Mouse (Mus musculus) lung, adult 2 months (tissue): ENCODE data around the gene Ganab. TPM values are rescaled to one million over a fixed set of nuclear protein-coding genes. Genes with fewer than 3 reads are reported as not detected.

Source experiments
- DNase-seq: peaks from one replicate; pipeline ENCODE4 v3.0.0; 2022
- H3K4me1 ChIP-seq: fragments of 200-500 bp; 2 replicates; pipeline ENCODE4 v1.6.1; 2011; ENCODE audit warnings: low read length; ENCODE audit not compliant: control insufficient read depth, insufficient read depth
- H3K4me3 ChIP-seq: fragments of 200-500 bp; replicated peaks from 2 replicates; pipeline ENCODE3; 2011; ENCODE audit warnings: low read depth, mild to moderate bottlenecking, control low read depth, low read length; ENCODE audit errors: extremely low read depth
- CTCF ChIP-seq: fragments of 200-500 bp; IDR thresholded peaks from 2 replicates; pipeline ENCODE4 v1.5.1; 2011; ENCODE audit warnings: mild to moderate bottlenecking, low read length, control low read depth; ENCODE audit not compliant: insufficient read depth
- POLR2A ChIP-seq: fragments of 200-500 bp; IDR thresholded peaks from 2 replicates; pipeline ENCODE4 v1.6.1; 2011; ENCODE audit warnings: low read depth, mild to moderate bottlenecking, control low read depth, low read length, borderline replicate concordance; ENCODE audit errors: extremely low read depth
- WGBS: fragments of 180-500 bp; shearing (Covaris S2); methylation state at CpG from one replicate; pipeline ENCODE4 v1.1.7; 2018; 5-methylcytosine and 5-hydroxymethylcytosine counted together
- polyA plus RNA-seq: library from polyadenylated mRNA; depleted of rRNA; stranded (reverse); fragments of >200 nt; gene quantifications from 2 replicates; pipeline ENCODE4 v1.2.3, GENCODE M21; 2012

Ganab gene
- polyA plus RNA-seq, 1 experiment, result 124 TPM

- 20% methylated on average over 9 of the region's 9 CpGs for WGBS
- H3K4me1 ChIP-seq, result no peaks in the 10 kb centered on the region; the same call in 1 of the 2 replicates
- peak overlapping the region; percentile 72 for H3K4me3 ChIP-seq
- TF ChIP-seq POLR2A (no peak), CTCF (no peak)
- no peak for DNase-seq
Observed at GRCm38 (mm10) chr19:8870838-8871237, 27.0 kb upstream of the Ganab start.

- Histone ChIP-seq H3K4me3 (peak within 1 kb of the TSS; percentile 72), H3K4me1 (no peaks in the 10 kb centered on the region; the same call in 1 of the 2 replicates)
- peak; percentile 98 for DNase-seq
- peak; percentile 51; the same call in 1 of the 2 replicates for TF ChIP-seq POLR2A
- no peak for TF ChIP-seq CTCF
- WGBS, result 1% methylated on average over 59 of the region's 59 CpGs
Observed at GRCm38 (mm10) chr19:8871267-8872186, 26.3 kb upstream of the Ganab start, which contains the start of gene Ubxn1. TSS of gene Ubxn1 (plus strand) at chr19:8871496.

DNA sequence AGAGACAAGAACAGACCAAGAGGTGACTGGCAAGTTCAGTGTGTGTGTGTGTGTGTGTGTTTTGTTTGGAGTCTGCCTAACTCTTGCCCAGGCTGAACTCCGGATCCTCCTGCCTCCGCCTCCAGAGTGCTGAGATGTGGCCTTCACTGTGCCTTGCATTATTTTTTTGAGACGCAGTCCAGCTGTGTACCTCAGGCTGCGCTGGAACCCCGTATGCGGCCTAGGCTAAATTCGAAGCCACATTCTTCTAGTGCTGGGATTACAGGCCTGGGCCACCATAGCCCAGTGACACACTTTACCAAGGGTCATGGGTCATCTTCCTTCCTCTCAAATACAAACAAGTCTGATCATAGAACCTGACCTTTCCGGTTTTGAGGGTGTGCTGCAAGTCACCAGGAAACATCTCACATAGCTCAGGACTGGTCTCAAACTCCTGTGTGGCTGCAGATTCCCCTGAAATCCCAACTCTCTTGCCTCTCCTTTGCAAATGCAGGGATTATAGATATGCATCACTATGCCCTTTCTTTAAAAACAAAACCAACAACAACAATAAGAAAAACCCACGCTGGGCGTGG lies 25.5 kb upstream of the Ganab start:
- 57% methylated on average over 10 of the region's 10 CpGs for WGBS
- DNase-seq, result no peak
- Histone ChIP-seq H3K4me3 (peak overlapping the region; percentile 72), H3K4me1 (no peaks in the 10 kb centered on the region; the same call in 1 of the 2 replicates)
- no peak for TF ChIP-seq CTCF
- TF ChIP-seq POLR2A, result no peak

- Histone ChIP-seq H3K4me3 (no peak overlapping the region), H3K4me1 (peaks cover 3% of the 10 kb centered on the region)
- 89% methylated on average over 7 of the region's 7 CpGs for WGBS
- TF ChIP-seq POLR2A (no peak), CTCF (no peak)
- DNase-seq, result no peak
Observed at GRCm38 (mm10) chr19:8875031-8875430, 22.8 kb upstream of the Ganab start.

DNA sequence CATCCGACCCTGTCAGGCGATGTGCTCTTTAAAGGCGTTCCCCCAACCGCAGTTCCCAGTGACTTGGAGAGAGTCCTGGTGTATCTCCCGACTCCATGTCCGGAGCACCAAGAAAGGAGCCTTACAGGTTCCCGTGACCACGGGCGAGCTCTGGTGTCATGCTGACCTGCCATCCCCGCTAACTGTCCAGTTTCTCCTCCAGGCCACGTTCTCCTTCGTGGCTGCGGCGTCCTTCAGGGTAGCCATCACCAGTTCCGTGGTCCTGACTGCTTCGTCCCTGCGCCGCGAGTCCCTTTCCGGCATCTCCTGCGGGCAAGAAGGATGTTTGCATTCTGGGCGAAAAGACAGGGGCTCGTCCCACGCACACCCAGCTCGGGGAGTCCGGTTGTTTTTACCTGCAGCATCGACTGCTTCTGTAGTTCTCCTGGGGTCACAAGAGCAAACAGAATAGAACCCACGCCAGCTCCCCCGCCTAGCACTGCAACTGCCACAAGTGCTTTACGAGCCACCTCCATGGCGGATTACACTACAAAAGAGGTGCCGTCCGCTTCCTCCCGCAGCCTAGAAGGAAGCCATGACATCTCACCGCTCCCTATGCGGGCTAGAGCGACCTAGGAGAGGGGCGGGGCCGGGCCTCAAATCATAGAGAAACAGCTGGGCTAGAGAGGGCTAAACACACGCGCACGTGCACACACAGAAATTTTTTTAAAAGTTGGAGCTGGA lies 17.4 kb upstream of the Ganab start, which contains the start of gene Uqcc3:
TSS of gene Uqcc3 (minus strand) at position 613 of the 723 bp plus-strand sequence.
- H3K4me3 ChIP-seq, result peak within 1 kb of the TSS; percentile 76
- TF ChIP-seq CTCF (no peak), POLR2A (peak; percentile 92; the same call in 1 of the 2 replicates)
- under 1% methylated on average over 42 of the region's 42 CpGs for WGBS

GRCm38 (mm10) chr19:8881034-8881392 lies 16.9 kb upstream of the Ganab start:
- Histone ChIP-seq H3K4me3 (peak overlapping the region; percentile 76), H3K4me1 (peaks cover 3% of the 10 kb centered on the region)
- WGBS, result 8% methylated on average over 3 of the region's 3 CpGs
- no peak for TF ChIP-seq CTCF
- TF ChIP-seq POLR2A, result no peak
- DNase-seq, result no peak

More for the DNA sequence above, 17.4 kb upstream of the Ganab start, which contains the start of gene Uqcc3:
- H3K4me1 ChIP-seq, result peaks cover 3% of the 10 kb centered on the region
- peak; percentile 83 for DNase-seq

GRCm38 (mm10) chr19:8883616-8884015 lies 14.3 kb upstream of the Ganab start, which contains the start of the genes Lbhd1 and Gm49403:
TSS of gene Lbhd1 (plus strand) at chr19:8883732.
TSS of gene Gm49403 (plus strand) at chr19:8883930.
- 69% methylated on average over 3 of the region's 3 CpGs for WGBS
- no peak for DNase-seq
- Histone ChIP-seq H3K4me3 (no peak within 1 kb of the TSS), H3K4me1 (peaks cover 6% of the 10 kb centered on the region)
- TF ChIP-seq CTCF, result no peak
- TF ChIP-seq POLR2A, result no peak

- Histone ChIP-seq H3K4me3 (no peak overlapping the region), H3K4me1 (peaks cover 3% of the 10 kb centered on the region; the same call in 1 of the 2 replicates)
- 40% methylated on average over 1 of the region's 1 CpGs for WGBS
- TF ChIP-seq POLR2A (no peak), CTCF (no peak)
- no peak for DNase-seq
Observed at GRCm38 (mm10) chr19:8886916-8887584, 10.8 kb upstream of the Ganab start.

DNA sequence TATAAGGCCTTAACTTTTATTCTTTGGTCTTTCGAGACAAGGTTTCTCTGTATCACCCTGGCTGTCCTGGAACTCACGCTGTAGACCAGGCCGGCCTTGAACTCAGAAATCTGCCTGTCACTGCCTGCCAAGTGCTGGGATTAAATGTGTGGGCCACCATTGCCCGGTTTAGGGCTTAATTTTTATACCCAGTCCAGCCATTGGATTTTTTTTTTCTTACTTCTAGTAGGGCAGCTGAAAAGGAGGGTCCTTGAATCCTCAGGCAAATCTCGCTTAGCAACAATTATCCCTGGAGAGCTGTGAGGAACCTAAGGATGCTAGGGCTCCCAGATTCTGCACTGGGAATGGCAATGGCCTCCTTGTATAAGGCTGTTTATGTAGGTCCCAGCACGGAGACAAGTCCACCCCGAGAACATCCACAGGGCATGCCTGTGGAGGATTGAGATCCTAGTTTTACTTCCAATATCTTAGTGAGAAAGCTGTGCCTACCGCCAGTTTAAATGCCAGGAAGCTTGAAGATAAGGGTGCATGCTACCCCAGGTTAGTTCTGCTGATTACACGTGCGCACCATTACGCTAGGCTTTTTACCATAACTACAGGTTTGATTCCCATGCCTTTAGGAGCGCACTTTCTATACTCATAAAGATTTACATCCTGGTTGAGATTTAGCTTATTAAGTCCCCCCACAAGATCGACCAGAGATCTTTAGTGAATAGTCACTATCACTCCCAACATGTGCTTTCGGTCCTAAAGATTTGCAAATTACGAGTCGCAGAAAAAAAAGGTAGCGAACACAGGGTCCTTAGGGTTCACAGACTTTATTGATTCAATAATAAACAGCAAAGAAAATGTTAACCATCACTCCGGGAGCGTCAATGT lies 10.0 kb upstream of the Ganab start:
- peaks cover 3% of the 10 kb centered on the region; the same call in 1 of the 2 replicates for H3K4me1 ChIP-seq
- peak overlapping the region; percentile 96 for H3K4me3 ChIP-seq
- no peak for DNase-seq
- 18% methylated on average over 19 of the region's 19 CpGs for WGBS
- TF ChIP-seq CTCF (no peak), POLR2A (no peak)
